Mouse (Mus musculus) Patski (cell line): Measurements from ENCODE around the gene Masp2. TPM values are rescaled to one million over a fixed set of nuclear protein-coding genes. Genes with fewer than 3 reads are reported as not detected.

Experiments
- ATAC-seq: fragments of 100-300 bp; one replicate; pipeline ENCODE4 v1.8.0; 2021
- CTCF ChIA-PET: fragments of 350-600 bp; sonication (Branson Sonifier 250); formaldehyde crosslinking; loops from one replicate; lab custom pipeline; 2022; ENCODE audit warnings: inconsistent platforms; lab: Charles Lee
- POLR2A ChIA-PET: fragments of 350-600 bp; sonication (Branson Sonifier 250); formaldehyde crosslinking; loops from one replicate; lab custom pipeline; 2022; ENCODE audit warnings: antibody characterized with exemption, inconsistent platforms; lab: Charles Lee
- DNase-seq: peaks from one replicate; pipeline ENCODE4 v3.0.0-alpha.2; 2011; ENCODE audit warnings: low read depth, low spot score
- H3K27me3 ChIP-seq: fragments of 371-371 bp; one replicate; pipeline ENCODE4 v1.5.1; 2021
- CTCF ChIP-seq: fragments of 100-300 bp; IDR thresholded peaks from one replicate; pipeline ENCODE4 v1.5.1; 2021
- in situ Hi-C: fragments of 300-500 bp; cut with MboI; formaldehyde crosslinking; loops from 3 replicates; pipeline ENCODE4 v1.11.1; 2018; ENCODE audit warnings: low pct_unique_long_range_greater_than_20kb, mixed read lengths
- polyA plus RNA-seq: library from polyadenylated mRNA; unstranded; gene quantifications from one replicate; pipeline ENCODE4 v1.2.3, GENCODE M21; 2021

Gene Masp2
- polyA plus RNA-seq, 1 experiment from 2014 or later: 0.10 TPM

DNA sequence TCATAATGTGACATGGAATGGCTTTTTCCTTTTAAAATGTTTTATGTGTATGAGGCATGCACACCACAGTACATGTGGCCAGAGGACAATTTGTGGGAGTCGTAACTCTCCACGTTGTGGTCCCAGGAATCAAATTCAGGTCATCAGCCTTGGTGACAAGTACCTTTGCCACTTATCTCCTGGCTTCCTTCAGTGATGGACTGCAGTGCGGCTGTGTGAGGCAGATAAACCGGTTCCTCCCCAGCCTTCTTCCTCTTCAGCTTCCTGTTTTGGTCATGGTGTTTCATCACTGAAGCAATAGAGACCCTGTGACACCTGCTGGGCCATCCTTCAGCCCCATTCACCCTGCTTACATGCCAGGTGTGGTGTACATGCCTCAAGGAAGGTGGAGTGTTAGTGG is 19.1 kb upstream of the Masp2 start:
- CTCF ChIA-PET: no interaction called here
- no peak for ATAC-seq

DNA sequence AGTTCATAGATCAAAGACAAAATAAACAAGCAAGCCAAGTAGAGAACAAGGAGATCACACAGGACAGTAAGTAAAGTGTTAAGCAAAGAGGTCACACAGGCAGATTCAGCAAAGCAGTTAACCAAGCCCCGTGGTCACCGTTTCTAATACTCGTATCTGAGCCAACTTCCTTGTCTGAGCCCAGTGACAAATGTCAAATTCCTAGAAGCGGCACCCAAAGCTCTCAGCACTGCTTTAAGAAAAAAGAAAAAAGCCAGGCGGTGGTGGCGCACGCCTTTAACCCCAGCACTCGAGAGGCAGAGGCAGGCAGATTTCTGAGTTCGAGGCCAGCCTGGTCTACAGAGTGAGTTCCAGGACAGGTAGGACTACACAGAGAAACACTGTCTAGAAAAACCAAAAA is 15.7 kb upstream of the Masp2 start:
- CTCF ChIA-PET: no interaction called here
- no peak for ATAC-seq
- DNase-seq: no peak
- POLR2A ChIA-PET: no interaction called here
- H3K27me3 ChIP-seq: no peaks in the 10 kb centered on the region
- in situ Hi-C loops: no loop called here
- TF ChIP-seq CTCF: no peak

More for the DNA sequence above, 19.1 kb upstream of the Masp2 start:
- no peak for TF ChIP-seq CTCF
- H3K27me3 ChIP-seq: no peaks in the 10 kb centered on the region
- POLR2A ChIA-PET: no interaction called here
- DNase-seq: no peak
- in situ Hi-C loops: no loop called here

DNA sequence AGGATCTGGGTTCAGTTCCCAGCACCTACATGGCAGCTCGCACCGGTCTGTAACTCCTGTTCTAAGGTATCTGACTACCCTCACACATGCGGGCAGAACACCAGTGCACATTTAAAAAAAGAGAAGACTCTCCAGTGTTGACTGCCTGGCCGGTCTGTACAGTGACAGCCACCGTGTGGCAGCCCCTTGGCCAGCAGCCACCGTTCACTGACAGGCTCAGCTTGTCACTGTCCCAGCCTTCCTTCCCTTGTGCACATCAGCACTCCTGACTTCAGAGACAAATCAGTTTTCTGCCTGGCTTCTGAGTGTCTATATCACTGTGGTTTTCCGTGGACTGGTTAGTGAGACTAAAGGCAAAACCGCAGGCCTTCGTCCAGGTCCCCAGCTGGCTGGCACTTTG is 13.6 kb upstream of the Masp2 start:
- POLR2A ChIA-PET: no interaction called here
- no peaks in the 10 kb centered on the region for H3K27me3 ChIP-seq
- CTCF ChIA-PET: no interaction called here
- TF ChIP-seq CTCF: no peak
- in situ Hi-C loops: no loop called here
- DNase-seq: no peak
- no peak for ATAC-seq

DNA sequence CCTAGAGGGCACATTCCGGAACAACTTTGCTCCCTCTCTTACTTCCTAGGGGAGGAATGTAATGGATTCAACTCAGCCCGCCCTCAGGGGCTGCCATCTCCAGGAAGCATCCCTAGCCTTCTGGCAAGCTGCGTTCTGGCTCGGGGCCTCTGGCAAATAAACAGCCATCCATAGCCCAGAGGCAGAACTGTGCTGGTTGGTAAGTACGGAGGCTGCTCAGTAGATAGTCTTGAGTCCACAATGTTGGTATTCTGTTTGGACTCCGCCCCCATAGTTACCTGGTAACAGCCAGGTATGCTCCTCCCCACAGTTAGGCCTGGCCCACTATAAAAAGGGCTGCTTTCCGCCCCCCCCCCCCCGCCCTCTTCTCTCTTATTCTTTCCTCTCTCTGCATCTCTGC is 12.8 kb upstream of the Masp2 start:
- DNase-seq (no peak), ATAC-seq (no peak)
- H3K27me3 ChIP-seq: no peaks in the 10 kb centered on the region
- TF ChIP-seq CTCF: no peak
- CTCF ChIA-PET: no interaction called here
- in situ Hi-C loops: no loop called here
- POLR2A ChIA-PET: no interaction called here

DNA sequence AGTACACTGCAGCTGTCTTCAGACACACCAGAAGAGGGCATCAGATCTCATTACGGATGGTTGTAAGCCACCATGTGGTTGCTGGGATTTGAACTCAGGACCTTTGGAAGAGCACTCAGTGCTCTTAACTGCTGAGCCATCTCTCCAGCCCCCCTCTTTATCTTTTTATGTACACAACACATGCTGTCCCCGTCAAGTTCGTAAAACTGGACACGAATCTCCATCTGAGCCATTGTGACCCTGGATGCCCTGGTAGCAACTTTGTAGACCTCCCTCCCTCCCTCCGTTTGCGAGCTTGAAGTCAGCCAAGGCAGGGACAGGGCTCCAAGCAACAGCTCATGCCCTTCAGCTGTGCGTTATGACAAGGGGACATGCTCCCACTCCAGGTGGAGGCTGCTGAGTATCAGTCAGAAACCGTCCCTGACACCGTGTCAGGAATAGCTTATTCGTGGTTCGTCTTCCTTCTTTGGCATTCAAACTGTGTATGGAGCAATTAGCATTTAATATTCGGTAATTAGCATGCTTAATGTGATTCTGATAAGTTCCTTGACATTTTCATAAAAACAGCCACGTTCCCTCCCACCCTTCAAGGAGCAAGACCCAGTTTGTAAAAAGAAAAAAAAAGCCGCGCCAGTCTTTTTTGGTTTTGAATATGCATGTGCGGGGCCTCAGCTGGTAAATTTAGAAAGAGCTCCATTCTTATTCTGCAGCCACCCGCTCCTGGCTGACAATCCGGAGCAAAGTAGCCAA is 11.8 kb upstream of the Masp2 start:
- no peak for TF ChIP-seq CTCF
- H3K27me3 ChIP-seq: no peaks in the 10 kb centered on the region
- ATAC-seq (no peak), DNase-seq (no peak)
- CTCF ChIA-PET: interaction anchor here (0.8 to 1.3 kb wide), 3 partner anchors 14 to 81 kb away, joined by 3 to 4 read pairs (median 4); no protein-coding TSS in a partner anchor
- POLR2A ChIA-PET: no interaction called here
- in situ Hi-C loops: no loop called here

DNA sequence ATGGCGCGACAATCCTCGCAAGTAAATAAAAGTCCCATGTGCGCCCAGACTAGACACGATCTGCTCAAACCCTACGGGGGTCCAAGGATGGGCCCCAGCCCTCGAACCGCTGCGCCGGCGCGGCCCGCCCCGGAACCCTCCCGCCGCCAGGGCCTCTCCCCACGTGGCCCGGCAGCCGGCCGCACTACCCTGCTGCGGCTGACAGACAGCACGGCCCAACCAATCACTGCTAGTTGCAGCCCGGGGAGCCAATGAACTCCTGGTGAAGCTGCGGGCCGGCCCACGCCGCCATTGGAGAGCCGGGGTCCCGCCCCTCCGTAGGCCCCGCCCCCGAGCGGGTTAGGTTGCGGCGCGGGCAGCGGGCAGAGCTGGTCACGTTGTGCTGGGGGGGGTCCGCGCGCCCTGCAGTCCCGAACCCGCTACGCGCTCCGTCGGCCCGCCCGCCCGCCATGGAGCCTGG is 11.2 kb upstream of the Masp2 start, which contains the start of gene Srm:
TSS of gene Srm (plus strand) at position 333 of the 460 bp plus-strand sequence.
- peak; percentile 75 for DNase-seq
- in situ Hi-C loops: no loop called here
- CTCF ChIA-PET: interaction anchor here (0.8 to 1.3 kb wide), 4 partner anchors 14 to 82 kb away, joined by 3 to 4 read pairs (median 4); no protein-coding TSS in a partner anchor

DNA sequence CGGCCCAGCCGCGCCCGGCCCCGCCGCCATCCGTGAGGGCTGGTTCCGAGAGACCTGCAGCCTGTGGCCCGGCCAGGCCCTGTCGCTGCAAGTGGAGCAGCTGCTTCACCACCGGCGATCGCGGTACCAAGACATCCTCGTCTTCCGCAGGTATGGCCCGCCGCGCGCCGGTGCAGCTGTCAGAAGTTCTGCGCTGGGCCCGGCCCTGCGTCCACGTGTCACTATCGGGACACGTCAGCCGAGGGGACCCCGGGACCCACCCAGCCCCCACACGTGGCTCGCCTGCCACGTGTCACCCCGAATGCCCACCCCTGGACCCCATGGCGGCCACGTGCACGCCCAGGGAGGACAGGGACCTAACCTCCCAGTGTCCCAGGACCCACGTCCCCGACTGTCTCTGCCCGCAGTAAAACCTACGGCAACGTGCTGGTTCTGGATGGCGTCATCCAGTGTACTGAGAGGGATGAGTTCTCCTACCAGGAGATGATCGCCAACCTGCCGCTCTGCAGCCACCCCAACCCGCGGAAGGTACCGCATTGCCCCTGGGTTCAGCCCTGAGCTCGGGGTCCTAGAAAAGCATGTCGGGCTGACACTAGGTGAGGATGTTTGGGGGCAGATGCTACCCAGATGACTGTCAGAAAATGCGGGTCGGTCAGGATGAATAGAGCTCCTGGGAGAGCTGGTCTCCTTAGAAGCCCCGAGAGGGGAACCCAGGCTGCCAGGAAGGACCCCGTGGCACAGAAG is 10.5 kb upstream of the Masp2 start:
- in situ Hi-C loops: no loop called here
- CTCF ChIA-PET: interaction anchor here (1.1 to 2.3 kb wide), 6 partner anchors 11 to 91 kb away, joined by 3 to 6 read pairs (median 4); no protein-coding TSS in a partner anchor
- ATAC-seq (peak; percentile 27), DNase-seq (no peak)
- TF ChIP-seq CTCF: no peak
- no peaks in the 10 kb centered on the region for H3K27me3 ChIP-seq
- POLR2A ChIA-PET: no interaction called here

More for the DNA sequence above, 11.2 kb upstream of the Masp2 start, which contains the start of gene Srm:
- TF ChIP-seq CTCF: no peak
- ATAC-seq: peak; percentile 99
- H3K27me3 ChIP-seq: no peaks in the 10 kb centered on the region
- POLR2A ChIA-PET: no interaction called here

DNA sequence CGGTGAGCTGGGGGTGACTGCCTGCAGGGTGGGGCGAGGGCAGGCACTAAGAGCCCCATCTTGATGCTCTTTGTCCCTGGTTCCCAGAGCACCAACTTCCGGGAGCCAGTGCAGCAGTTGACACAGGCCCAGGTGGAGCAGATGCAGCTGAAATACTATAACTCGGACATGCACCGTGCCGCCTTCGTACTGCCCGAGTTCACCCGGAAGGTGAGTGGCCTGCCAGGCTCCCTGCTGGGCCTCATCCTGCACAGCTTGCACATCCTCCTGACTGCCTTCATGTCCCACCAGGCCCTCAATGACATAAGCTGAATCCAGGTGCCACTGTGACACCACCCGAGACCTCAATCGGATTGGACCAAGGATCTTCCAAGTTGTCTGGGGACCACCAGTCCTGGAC is 8.4 kb upstream of the Masp2 start:
- in situ Hi-C loops: no loop called here
- TF ChIP-seq CTCF: no peak
- CTCF ChIA-PET: interaction anchor here (2.3 kb wide), 1 partner anchor 10 kb away, joined by 6 read pairs; no protein-coding TSS in a partner anchor
- no peaks in the 10 kb centered on the region for H3K27me3 ChIP-seq
- POLR2A ChIA-PET: no interaction called here
- ATAC-seq (no peak), DNase-seq (no peak)

DNA sequence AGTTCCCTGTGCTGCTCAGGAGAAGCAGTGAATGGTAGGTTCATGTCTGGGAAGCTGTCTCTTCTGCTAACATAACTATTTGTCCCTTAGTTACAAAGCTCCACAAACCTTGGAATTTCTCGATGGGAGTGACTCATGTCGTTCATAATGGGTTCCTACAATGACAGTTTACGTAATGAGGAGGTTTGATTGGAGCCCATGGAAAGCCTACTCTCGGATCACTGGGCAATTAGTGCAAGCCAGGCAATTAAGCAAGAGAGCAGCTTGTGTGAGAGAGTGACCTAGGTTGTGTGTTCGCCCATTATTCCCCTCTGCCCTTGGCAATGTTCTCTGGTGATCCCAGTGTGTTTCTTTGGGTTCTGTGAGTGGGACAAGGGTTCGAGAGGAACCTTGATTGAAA is 6.4 kb upstream of the Masp2 start:
- ATAC-seq: no peak
- ChIA-PET POLR2A (no interaction called here), CTCF (no interaction called here)
- DNase-seq: no peak
- in situ Hi-C loops: no loop called here
- no peaks in the 10 kb centered on the region for H3K27me3 ChIP-seq
- no peak for TF ChIP-seq CTCF

DNA sequence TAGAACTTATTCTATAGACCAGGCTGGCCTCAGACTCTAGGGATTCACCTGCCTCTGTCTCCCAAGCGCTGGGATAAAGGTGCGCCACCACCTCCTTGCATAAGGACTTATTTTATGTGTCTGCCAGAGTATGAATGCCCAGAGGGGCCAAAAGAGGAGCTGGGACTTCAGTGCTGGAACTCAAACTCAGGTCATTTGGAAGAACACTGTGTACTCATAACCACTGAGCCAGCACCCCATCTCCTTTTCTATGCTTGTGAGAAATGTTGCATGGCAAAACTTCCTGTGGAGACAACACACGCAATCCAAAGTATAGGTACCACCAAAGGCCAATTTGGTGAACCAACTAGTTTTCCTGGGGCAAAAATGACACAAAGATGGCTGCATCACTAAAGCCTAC is 5.6 kb upstream of the Masp2 start:
- in situ Hi-C loops: no loop called here
- no peak for DNase-seq
- ChIA-PET CTCF (no interaction called here), POLR2A (no interaction called here)
- ATAC-seq: no peak
- H3K27me3 ChIP-seq: no peaks in the 10 kb centered on the region
- no peak for TF ChIP-seq CTCF

DNA sequence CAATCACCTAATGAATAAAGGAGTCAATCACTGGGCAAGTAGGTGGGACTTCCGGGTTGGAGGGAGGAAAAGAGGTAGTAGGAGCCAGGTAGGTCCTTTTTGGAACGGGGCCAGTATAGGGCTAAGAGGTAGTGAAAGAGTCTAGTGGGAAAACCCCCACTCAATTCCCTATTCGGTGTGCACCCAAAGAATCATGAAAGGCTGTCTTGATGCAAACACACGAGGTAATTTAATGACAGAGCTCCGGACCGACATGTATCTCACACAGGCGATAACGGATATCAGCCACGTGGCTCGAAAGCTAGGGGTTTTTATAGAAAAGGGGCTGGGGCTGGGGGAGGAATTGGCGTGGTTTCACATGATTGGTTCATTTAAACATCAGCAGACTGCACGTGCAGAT is 3.5 kb upstream of the Masp2 start:
- ChIA-PET CTCF (no interaction called here), POLR2A (no interaction called here)
- no peak for ATAC-seq
- no peak for TF ChIP-seq CTCF
- H3K27me3 ChIP-seq: no peaks in the 10 kb centered on the region
- no peak for DNase-seq
- in situ Hi-C loops: no loop called here
